Mouse (Mus musculus) olfactory bulb, adult 2 months (tissue): ENCODE measurements around the gene Col9a1. TPM values are rescaled to one million over a fixed set of nuclear protein-coding genes. Genes with fewer than 3 reads are reported as not detected.

Source experiments
- H3K27ac ChIP-seq: fragments of 200-500 bp; 2 replicates; pipeline ENCODE4 v1.5.1; 2012; ENCODE audit warnings: low read depth, low read length; ENCODE audit not compliant: insufficient read depth
- H3K4me1 ChIP-seq: fragments of 200-500 bp; 2 replicates; pipeline ENCODE4 v1.6.1; 2012; ENCODE audit warnings: low read length; ENCODE audit not compliant: control insufficient read depth, insufficient read depth
- H3K4me3 ChIP-seq: fragments of 200-500 bp; 2 replicates; pipeline ENCODE4 v1.5.1; 2012; ENCODE audit warnings: mild to moderate bottlenecking, low read depth, low read length, moderate library complexity; ENCODE audit not compliant: insufficient read depth
- CTCF ChIP-seq: fragments of 200-500 bp; IDR thresholded peaks from 2 replicates; pipeline ENCODE4 v1.5.1; 2012; ENCODE audit warnings: low read depth, mild to moderate bottlenecking, low read length, moderate library complexity; ENCODE audit not compliant: insufficient read depth
- POLR2A ChIP-seq: fragments of 200-500 bp; IDR thresholded peaks from 2 replicates; pipeline ENCODE4 v1.6.1; 2012; ENCODE audit warnings: mild to moderate bottlenecking, low read depth, low read length, moderate library complexity; ENCODE audit not compliant: insufficient read depth
- WGBS: fragments of 180-500 bp; shearing (Covaris S2); methylation state at CpG from one replicate; pipeline ENCODE4 v1.1.7; 2018; 5-methylcytosine and 5-hydroxymethylcytosine counted together
- polyA plus RNA-seq: library from polyadenylated mRNA; stranded (reverse); fragments of >200 nt; gene quantifications from 2 replicates; pipeline ENCODE4 v1.2.4, GENCODE M21; 2012; ENCODE audit warnings: low replicate concordance; ENCODE audit not compliant: missing spikeins, insufficient read depth, insufficient read length

Col9a1 gene
- polyA plus RNA-seq, 1 experiment: not detected

DNA sequence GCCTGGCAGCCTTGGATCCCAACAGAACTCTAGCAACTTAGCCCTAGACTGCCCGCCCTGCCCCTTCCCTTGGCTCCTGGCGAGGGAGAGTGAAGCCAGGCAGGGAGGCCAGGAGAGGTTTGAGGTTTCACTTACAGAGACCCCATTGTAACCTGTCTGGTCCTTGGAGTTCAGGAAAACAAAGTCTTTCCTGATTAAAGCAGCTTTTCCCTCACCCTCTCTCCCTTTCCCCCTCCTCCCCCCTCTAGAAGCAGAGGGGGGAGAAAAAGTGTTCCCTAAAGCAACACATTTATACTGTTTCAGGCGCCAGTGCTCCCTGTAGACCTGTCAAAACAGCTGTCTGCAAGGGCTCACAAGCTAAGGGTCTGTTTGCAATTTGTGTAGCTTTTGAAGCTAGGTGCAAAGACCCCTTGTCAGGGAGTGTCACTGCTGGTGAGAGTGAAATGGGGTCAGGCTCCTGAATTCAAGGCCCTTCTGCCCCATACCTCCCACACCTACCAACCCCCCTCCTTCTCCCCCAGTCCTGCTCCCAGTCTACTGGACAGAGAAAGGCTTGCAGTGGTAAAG is 18.6 kb downstream of the Col9a1 start:
- Histone ChIP-seq H3K4me1 (no peaks in the 10 kb centered on the region), H3K4me3 (no peak overlapping the region), H3K27ac (no peak overlapping the region)
- TF ChIP-seq CTCF (no peak), POLR2A (no peak)
- 65% methylated on average over 3 of the region's 3 CpGs for WGBS

DNA sequence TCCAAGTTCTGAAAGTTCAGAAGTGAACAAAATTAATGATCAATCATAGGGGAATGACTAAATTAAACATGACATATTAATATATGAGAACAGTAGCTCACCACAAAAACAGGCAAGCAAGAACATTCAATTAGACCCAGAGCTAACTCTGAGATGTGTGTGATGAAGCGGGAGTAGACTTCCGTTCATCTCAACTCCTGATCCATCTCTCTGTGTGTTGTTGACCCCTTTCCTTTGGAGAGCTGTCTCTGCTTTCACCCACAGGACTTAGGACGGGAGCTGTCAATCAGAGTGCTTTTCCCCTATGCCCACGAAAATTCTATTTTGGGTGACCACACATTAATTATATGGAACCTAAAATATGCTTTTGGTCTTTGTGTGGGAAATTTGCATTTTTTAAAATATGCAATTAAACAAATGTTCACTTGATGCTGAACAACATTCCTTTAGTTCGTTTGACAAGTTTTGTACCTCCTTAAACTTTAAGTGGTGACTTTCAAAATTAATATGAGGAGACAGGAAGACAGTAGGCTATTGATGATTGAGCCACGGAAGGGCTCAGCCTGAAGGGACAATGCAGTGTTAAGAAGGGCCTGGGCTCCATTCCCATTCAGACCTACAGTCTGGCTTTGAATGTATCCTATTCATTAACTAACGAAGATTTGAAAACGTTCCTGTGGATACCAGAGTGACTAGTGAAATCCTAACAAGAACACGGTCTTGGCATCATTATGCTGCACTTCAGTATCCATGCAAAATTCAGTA is 34.4 kb downstream of the Col9a1 start:
- H3K27ac ChIP-seq: no peak overlapping the region
- H3K4me3 ChIP-seq: no peak overlapping the region
- WGBS: 47% methylated on average over 9 of the region's 9 CpGs
- H3K4me1 ChIP-seq: no peaks in the 10 kb centered on the region
- TF ChIP-seq CTCF (no peak), POLR2A (no peak)

DNA sequence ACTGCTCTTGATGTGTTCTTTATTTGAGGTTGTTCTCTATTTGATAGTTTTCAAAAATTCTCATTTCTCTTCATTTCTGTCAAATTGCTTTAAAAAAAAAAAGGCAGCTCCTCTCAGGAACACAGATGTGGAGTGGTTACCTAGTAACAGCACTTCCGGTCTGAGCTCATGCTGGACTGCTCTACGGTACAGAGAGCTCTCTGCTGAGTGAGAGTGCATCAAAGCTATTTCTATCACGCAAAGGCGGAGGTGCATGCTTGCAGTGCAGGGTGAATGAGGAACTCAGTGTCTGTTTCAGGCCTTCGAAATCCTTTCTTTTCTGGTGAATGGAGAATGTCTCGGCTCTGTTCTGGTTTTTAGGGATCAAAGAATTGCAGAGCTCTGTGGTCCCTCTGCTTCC is 41.6 kb downstream of the Col9a1 start:
- no peak overlapping the region for H3K27ac ChIP-seq
- 49% methylated on average over 6 of the region's 6 CpGs for WGBS
- TF ChIP-seq CTCF (no peak), POLR2A (no peak)

DNA sequence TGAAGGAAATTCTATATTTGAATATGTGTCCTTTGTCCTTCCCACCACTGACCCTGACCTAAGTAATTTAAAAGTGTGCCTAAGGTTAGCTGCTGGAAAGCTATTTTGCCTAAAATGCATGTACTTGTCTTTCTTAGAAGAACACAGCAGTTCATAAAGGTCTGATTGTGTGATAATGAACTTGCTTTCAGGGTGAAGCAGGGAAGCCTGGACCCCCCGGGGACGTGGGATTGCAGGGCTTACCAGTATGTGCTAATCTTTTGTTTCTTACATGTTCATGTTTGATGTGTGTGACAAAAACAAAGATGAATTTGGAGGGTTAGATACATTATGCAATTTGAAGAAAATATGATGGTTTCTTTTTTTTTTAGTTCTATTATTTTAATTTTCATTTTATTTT is 44.8 kb downstream of the Col9a1 start:
- no peak for TF ChIP-seq POLR2A
- no peak for TF ChIP-seq CTCF
- H3K4me3 ChIP-seq: no peak overlapping the region
- H3K4me1 ChIP-seq: no peaks in the 10 kb centered on the region
- no peak overlapping the region for H3K27ac ChIP-seq
- WGBS: 75% methylated on average over 2 of the region's 2 CpGs

More for the DNA sequence above, 41.6 kb downstream of the Col9a1 start:
- Histone ChIP-seq H3K4me1 (no peaks in the 10 kb centered on the region), H3K4me3 (no peak overlapping the region)

DNA sequence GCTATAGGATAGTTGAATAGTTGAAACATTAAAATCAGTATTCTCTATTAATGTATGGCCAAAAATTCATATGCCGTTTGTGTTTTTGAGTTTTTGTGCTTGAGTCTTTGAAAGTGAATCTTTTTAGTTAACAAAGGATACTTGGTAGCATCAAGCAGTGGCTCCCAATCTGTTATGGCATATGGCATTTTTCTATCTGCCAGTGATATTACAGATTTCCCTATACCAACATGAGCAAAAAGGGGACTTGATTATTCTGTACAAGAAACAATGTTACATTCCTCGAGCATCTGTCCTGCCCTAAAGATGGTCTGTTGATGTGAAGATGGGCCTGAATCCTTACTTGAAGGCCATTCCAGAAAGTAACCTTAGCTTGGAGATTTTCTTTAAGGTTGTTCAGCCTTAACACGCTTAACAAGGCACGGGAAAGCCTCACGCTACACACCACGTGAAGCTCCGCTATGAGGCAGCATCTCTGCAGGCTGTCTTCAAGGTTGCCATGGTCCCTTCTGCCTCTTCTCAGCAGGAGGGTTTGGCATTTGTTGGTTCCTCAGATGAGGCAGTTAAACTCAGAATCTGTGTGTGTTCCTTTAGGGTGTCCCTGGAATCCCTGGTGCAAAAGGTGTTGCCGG is 45.7 kb downstream of the Col9a1 start:
- 73% methylated on average over 8 of the region's 8 CpGs for WGBS
- TF ChIP-seq CTCF: no peak
- TF ChIP-seq POLR2A: no peak
- Histone ChIP-seq H3K4me1 (no peaks in the 10 kb centered on the region), H3K4me3 (no peak overlapping the region), H3K27ac (no peak overlapping the region)

DNA sequence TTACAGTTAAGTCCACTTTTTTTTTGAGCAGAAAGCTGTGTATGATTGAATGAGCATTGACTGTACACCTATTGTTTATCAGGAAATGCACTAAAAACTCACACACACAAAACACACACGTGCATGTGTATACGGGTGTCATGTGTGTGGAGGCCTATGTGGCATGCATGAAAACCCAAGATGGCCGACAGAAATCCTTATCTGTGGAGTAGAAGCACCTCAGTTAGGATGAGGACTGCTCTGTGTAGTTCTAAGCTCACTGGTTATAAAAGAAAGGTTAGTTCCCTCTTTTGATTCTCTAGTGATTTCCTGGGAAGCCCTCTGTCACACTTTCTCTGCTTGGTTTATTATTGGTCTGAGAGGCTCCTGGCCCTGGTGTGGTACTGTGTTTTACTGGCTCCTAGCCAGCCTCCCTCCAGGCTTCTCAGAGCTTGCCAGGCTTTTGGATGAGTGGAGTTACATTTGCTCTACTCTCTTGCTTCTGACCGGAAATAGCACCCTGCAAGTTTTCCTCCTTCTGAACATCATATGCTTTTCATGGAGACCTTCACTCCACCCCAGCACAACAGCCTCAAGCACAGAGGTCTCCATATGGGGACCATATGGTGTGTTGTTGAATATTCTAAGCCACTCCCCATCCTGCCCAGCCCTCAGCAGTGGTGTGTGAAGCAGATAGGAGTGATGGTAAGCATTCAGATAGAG is 48.6 kb downstream of the Col9a1 start:
- WGBS: 77% methylated on average over 4 of the region's 4 CpGs
- Histone ChIP-seq H3K4me1 (no peaks in the 10 kb centered on the region), H3K4me3 (no peak overlapping the region), H3K27ac (no peak overlapping the region)
- TF ChIP-seq CTCF (no peak), POLR2A (no peak)

DNA sequence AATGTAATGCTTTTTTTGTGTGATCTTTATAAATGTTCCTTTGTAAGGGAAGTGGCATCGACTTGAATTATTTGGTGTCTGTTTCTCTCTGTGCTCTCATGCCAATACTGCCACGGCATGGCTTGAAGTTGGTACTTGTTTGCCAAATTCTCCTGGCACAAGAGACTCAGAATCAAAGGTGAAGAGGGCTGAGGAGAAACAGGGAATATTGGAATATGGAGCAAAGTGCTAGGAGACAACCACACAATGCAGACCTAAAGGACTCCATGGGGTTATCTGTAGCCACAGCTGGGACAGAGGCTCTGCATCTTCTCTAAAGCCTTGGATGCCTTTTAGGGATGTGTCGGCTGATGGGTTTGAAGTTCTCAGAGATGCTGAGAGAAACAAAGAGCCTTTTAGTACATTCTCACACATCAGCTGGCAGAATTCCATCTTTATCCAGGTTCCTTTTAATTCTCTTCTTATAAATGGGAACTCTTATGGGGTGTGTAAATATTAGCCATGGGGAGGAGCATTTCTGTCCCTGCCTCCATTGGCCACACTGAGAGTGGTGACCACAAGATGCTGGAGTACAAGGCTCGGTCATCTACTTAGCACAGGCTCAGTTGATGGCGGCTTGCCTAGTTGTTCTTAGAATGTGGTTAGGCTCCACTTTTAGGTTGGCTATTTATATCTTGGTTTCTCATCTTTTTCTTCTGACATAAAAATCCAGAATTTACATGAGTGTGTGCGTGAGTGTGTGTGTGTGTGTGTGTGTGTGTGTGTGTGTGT is 49.7 kb downstream of the Col9a1 start:
- no peak overlapping the region for H3K27ac ChIP-seq
- WGBS: 63% methylated on average over 6 of the region's 6 CpGs
- H3K4me1 ChIP-seq: no peaks in the 10 kb centered on the region
- H3K4me3 ChIP-seq: no peak overlapping the region
- TF ChIP-seq CTCF (no peak), POLR2A (no peak)

DNA sequence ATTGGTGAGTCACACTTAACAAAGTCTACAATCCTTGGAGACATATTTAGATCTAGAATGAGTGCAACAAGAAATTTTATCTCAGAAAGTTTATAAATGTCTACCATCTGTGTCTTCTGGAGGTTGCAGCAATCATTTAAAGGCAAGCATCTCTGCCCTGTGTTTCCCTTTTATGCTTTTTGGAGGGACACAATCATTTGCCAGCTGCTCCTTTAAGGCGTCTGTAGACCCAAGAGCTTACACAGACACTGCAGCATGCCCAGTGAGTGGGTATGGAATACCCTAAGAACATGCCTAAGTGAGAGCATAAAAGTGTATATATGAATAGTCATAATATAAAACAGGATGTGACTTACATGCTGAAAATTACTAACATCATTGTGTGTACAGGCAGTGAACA is 52.1 kb downstream of the Col9a1 start:
- Histone ChIP-seq H3K4me1 (no peaks in the 10 kb centered on the region), H3K27ac (no peak overlapping the region), H3K4me3 (no peak overlapping the region)
- TF ChIP-seq CTCF: no peak
- no peak for TF ChIP-seq POLR2A
- WGBS: 93% methylated on average over 1 of the region's 1 CpGs

DNA sequence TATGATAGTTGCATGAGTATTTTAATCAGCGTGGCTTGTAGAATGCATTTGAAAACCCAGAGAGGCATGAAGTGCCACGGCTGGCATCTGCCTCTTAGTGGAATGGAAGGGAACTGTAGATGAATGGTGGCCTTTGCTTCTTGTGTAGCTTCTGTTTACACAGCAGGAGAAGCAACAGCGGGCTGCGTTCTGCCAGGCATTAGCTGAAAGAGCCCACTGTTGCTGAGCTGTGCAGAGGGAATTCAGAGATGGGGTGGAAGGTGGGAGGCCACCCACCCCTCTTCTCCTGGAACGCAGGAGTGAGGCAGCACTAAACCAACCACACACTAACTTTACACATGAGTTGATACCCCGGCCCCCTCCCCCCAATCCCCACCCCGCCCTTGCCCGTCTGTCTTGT is 53.0 kb downstream of the Col9a1 start:
- no peak overlapping the region for H3K27ac ChIP-seq
- WGBS: 26% methylated on average over 8 of the region's 8 CpGs

More for the DNA sequence above, 53.0 kb downstream of the Col9a1 start:
- TF ChIP-seq CTCF (no peak), POLR2A (no peak)
- H3K4me3 ChIP-seq: no peak overlapping the region
- no peaks in the 10 kb centered on the region for H3K4me1 ChIP-seq
